Mouse (Mus musculus): Measurements from ENCODE around the gene Grin2a. TPM values are rescaled to one million over a fixed set of nuclear protein-coding genes. Genes with fewer than 3 reads are reported as not detected.

Grin2a gene
- total and polyA plus RNA-seq, 3 experiments = not detected

- no peak for DNase-seq (ENCODE audit: low read depth, low spot score)
- H3K79me2 ChIP-seq (ENCODE audit: control insufficient read depth, insufficient read depth, low read length, poor library complexity) = no peaks in the 10 kb centered on the region
- H3K9me3 ChIP-seq (replicated peaks; ENCODE audit: insufficient read depth, low read length) = no peaks in the 10 kb centered on the region
- H3K27ac ChIP-seq (ENCODE audit: control insufficient read depth, low read depth, low read length) = no peak overlapping the region
- H3K27me3 ChIP-seq (ENCODE audit: control insufficient read depth in 1 of 2, insufficient read depth in 2 of 2, low read length in 2 of 2) = no peaks in the 10 kb centered on the region
- no peak overlapping the region for H3K4me3 ChIP-seq (ENCODE audit: control insufficient read depth in 1 of 2, insufficient read depth in 1 of 2, low read depth in 2 of 2, low read length in 2 of 2)
- H3K36me3 ChIP-seq (ENCODE audit: control insufficient read depth in 1 of 2, insufficient read depth in 2 of 2, low read length in 2 of 2) = no peaks in the 10 kb centered on the region
- H3K4me1 ChIP-seq (ENCODE audit: control insufficient read depth in 1 of 2, insufficient read depth in 2 of 2, low read length in 2 of 2) = no peaks in the 10 kb centered on the region
- TF ChIP-seq MAFK (IDR thresholded peaks at IDR 0.05; ENCODE audit: borderline replicate concordance, low read depth, low read length) = no peak
- TF ChIP-seq ELF1 (IDR thresholded peaks at IDR 0.05; ENCODE audit: low read depth, low read length) = no peak
- no peak for TF ChIP-seq MAZ (IDR thresholded peaks at IDR 0.05; ENCODE audit: low read depth, low read length)
- no peak for TF ChIP-seq RCOR1 (IDR thresholded peaks at IDR 0.05; ENCODE audit: low read depth, low read length)
- TF ChIP-seq ZNF384 (IDR thresholded peaks at IDR 0.05; ENCODE audit: low read depth, low read length) = no peak
- TF ChIP-seq TCF12 (IDR thresholded peaks at IDR 0.05; ENCODE audit: low read depth, low read length) = no peak
- no peak for TF ChIP-seq BHLHE40 (IDR thresholded peaks at IDR 0.05; ENCODE audit: borderline replicate concordance, low read depth, low read length)
- TF ChIP-seq ZKSCAN1 (IDR thresholded peaks at IDR 0.05; ENCODE audit: low read depth, low read length) = no peak
- TF ChIP-seq ZMIZ1 (IDR thresholded peaks at IDR 0.05; ENCODE audit: low read depth, low read length) = no peak
- TF ChIP-seq KAT2A (conservative IDR thresholded peaks at IDR 0.05; ENCODE audit: low read depth, low read length) = no peak
- TF ChIP-seq TAL1 (IDR thresholded peaks at IDR 0.05; ENCODE audit: low read length) = no peak
- no peak for TF ChIP-seq EP300 (IDR thresholded peaks at IDR 0.05; ENCODE audit: low read depth in 1 of 2, low read length in 2 of 2)
- TF ChIP-seq NELFE (IDR thresholded peaks at IDR 0.05; ENCODE audit: low read depth, low read length) = no peak
- no peak for TF ChIP-seq MEF2A (IDR thresholded peaks at IDR 0.05; ENCODE audit: extremely low read depth, insufficient replicate concordance, low read depth, low read length, poor library complexity, severe bottlenecking)
- no peak for TF ChIP-seq CHD1 (IDR thresholded peaks at IDR 0.05; ENCODE audit: low read depth, low read length)
- TF ChIP-seq CTCF (IDR thresholded peaks at IDR 0.05 in 2 of 3, conservative IDR thresholded peaks at IDR 0.05 in 1 of 3; ENCODE audit: control insufficient read depth in 1 of 3, insufficient read depth in 1 of 3, low read depth in 2 of 3, low read length in 3 of 3, poor library complexity in 1 of 3, severe bottlenecking in 1 of 3) = no peak
- TF ChIP-seq SIN3A (IDR thresholded peaks at IDR 0.05; ENCODE audit: low read length) = no peak
- H3K9ac ChIP-seq (ENCODE audit: control insufficient read depth, low read depth, low read length, poor library complexity, severe bottlenecking) = no peak overlapping the region
These were observed 245.7 kb downstream of the Grin2a start for GRCm38 (mm10) chr16:9749661-9750060.

- no peaks in the 10 kb centered on the region for H3K79me2 ChIP-seq (ENCODE audit: control insufficient read depth, insufficient read depth, low read length, poor library complexity)
- no peak overlapping the region for H3K4me3 ChIP-seq (ENCODE audit: control insufficient read depth in 1 of 2, insufficient read depth in 1 of 2, low read depth in 2 of 2, low read length in 2 of 2)
- H3K9me3 ChIP-seq (replicated peaks; ENCODE audit: insufficient read depth, low read length) = no peaks in the 10 kb centered on the region
- no peaks in the 10 kb centered on the region for H3K27me3 ChIP-seq (ENCODE audit: control insufficient read depth in 1 of 2, insufficient read depth in 2 of 2, low read length in 2 of 2)
- no peaks in the 10 kb centered on the region for H3K4me1 ChIP-seq (ENCODE audit: control insufficient read depth in 1 of 2, insufficient read depth in 2 of 2, low read length in 2 of 2)
- no peaks in the 10 kb centered on the region for H3K36me3 ChIP-seq (ENCODE audit: control insufficient read depth in 1 of 2, insufficient read depth in 2 of 2, low read length in 2 of 2)
- H3K9ac ChIP-seq (ENCODE audit: control insufficient read depth, low read depth, low read length, poor library complexity, severe bottlenecking) = no peak overlapping the region
- DNase-seq (ENCODE audit: low read depth, low spot score) = no peak
- H3K27ac ChIP-seq (ENCODE audit: control insufficient read depth, low read depth, low read length) = no peak overlapping the region
- TF ChIP-seq MEF2A (IDR thresholded peaks at IDR 0.05; ENCODE audit: extremely low read depth, insufficient replicate concordance, low read depth, low read length, poor library complexity, severe bottlenecking) = no peak
- TF ChIP-seq MAFK (IDR thresholded peaks at IDR 0.05; ENCODE audit: borderline replicate concordance, low read depth, low read length) = no peak
- TF ChIP-seq ELF1 (IDR thresholded peaks at IDR 0.05; ENCODE audit: low read depth, low read length) = no peak
- TF ChIP-seq MXI1 (IDR thresholded peaks at IDR 0.05; ENCODE audit: low read depth, low read length) = no peak
- TF ChIP-seq CHD1 (IDR thresholded peaks at IDR 0.05; ENCODE audit: low read depth, low read length) = no peak
- no peak for TF ChIP-seq MYB (IDR thresholded peaks at IDR 0.05; ENCODE audit: low read depth, low read length)
- TF ChIP-seq GATA1 (IDR thresholded peaks at IDR 0.05; ENCODE audit: low read depth, low read length) = no peak
- no peak for TF ChIP-seq SMC3 (IDR thresholded peaks at IDR 0.05; ENCODE audit: low read depth, low read length)
- TF ChIP-seq CTCF (IDR thresholded peaks at IDR 0.05 in 2 of 3, conservative IDR thresholded peaks at IDR 0.05 in 1 of 3; ENCODE audit: control insufficient read depth in 1 of 3, insufficient read depth in 1 of 3, low read depth in 2 of 3, low read length in 3 of 3, poor library complexity in 1 of 3, severe bottlenecking in 1 of 3) = no peak
- no peak for TF ChIP-seq USF1 (IDR thresholded peaks at IDR 0.05; ENCODE audit: low read depth, low read length)
- no peak for TF ChIP-seq ZNF384 (IDR thresholded peaks at IDR 0.05; ENCODE audit: low read depth, low read length)
- no peak for TF ChIP-seq POLR2AphosphoS5 (IDR thresholded peaks at IDR 0.05; ENCODE audit: borderline replicate concordance, low read depth, low read length)
- no peak for TF ChIP-seq USF2 (IDR thresholded peaks at IDR 0.05; ENCODE audit: borderline replicate concordance in 1 of 2, insufficient read depth in 1 of 2, low read depth in 1 of 2, low read length in 2 of 2)
- no peak for TF ChIP-seq ZKSCAN1 (IDR thresholded peaks at IDR 0.05; ENCODE audit: low read depth, low read length)
- TF ChIP-seq POLR2AphosphoS2 (IDR thresholded peaks at IDR 0.05; ENCODE audit: low read length) = no peak
- TF ChIP-seq UBTF (IDR thresholded peaks at IDR 0.05; ENCODE audit: borderline replicate concordance, insufficient read depth, low read depth, low read length) = no peak
- no peak for TF ChIP-seq ZMIZ1 (IDR thresholded peaks at IDR 0.05; ENCODE audit: low read depth, low read length)
- no peak for TF ChIP-seq TBP (IDR thresholded peaks at IDR 0.05; ENCODE audit: low read depth, low read length)
- no peak for TF ChIP-seq CHD2 (IDR thresholded peaks at IDR 0.05; ENCODE audit: low read length)
- TF ChIP-seq POLR2A (IDR thresholded peaks at IDR 0.05; ENCODE audit: control insufficient read depth in 1 of 2, insufficient read depth in 1 of 2, low read depth in 1 of 2, low read length in 2 of 2, poor library complexity in 1 of 2) = no peak
These were observed 252.9 kb downstream of the Grin2a start for GRCm38 (mm10) chr16:9742443-9742842.

Data from MEL (cell line).